Mouse (Mus musculus): ENCODE measurements around the gene Slc35f1. TPM values are rescaled to one million over a fixed set of nuclear protein-coding genes. Genes with fewer than 3 reads are reported as not detected.

The Slc35f1 gene
- polyA plus RNA-seq, 1 experiment from 2014 or later = 0.23 TPM

- Histone ChIP-seq H3K36me3 (ENCODE audit: control insufficient read depth, insufficient read depth, low read length) (no peaks in the 10 kb centered on the region), H3K27ac (ENCODE audit: low read depth, low read length) (no peak overlapping the region), H3K9me3 (ENCODE audit: control insufficient read depth, low read length) (no peaks in the 10 kb centered on the region), H3K27me3 (replicated peaks; ENCODE audit: control insufficient read depth, insufficient read depth, low read length) (no peaks in the 10 kb centered on the region), H3K4me1 (replicated peaks; ENCODE audit: control insufficient read depth, insufficient read depth, low read length) (no peaks in the 10 kb centered on the region), H3K4me3 (ENCODE audit: low read depth, low read length) (no peak overlapping the region), H3K4me2 (no peak overlapping the region), H3K9ac (ENCODE audit: low read depth, low read length) (no peak overlapping the region)
- ATAC-seq (replicated peaks; ENCODE audit: low FRiP score) (no peak), DNase-seq (ENCODE audit: low spot score) (no peak)
- 83% methylated on average over 1 of the region's 1 CpGs for WGBS
Observed at GRCm38 (mm10) chr10:52932159-52932558, 241.8 kb downstream of the Slc35f1 start.

- Histone ChIP-seq H3K9me3 (ENCODE audit: control insufficient read depth, low read length) (no peaks in the 10 kb centered on the region), H3K4me2 (no peak overlapping the region), H3K36me3 (ENCODE audit: control insufficient read depth, insufficient read depth, low read length) (no peaks in the 10 kb centered on the region), H3K9ac (ENCODE audit: low read depth, low read length) (no peak overlapping the region), H3K27me3 (replicated peaks; ENCODE audit: control insufficient read depth, insufficient read depth, low read length) (no peaks in the 10 kb centered on the region), H3K4me1 (replicated peaks; ENCODE audit: control insufficient read depth, insufficient read depth, low read length) (no peaks in the 10 kb centered on the region), H3K27ac (ENCODE audit: low read depth, low read length) (no peak overlapping the region), H3K4me3 (ENCODE audit: low read depth, low read length) (no peak overlapping the region)
- ATAC-seq (replicated peaks; ENCODE audit: low FRiP score) = no peak
- no peak for DNase-seq (ENCODE audit: low spot score)
Observed at GRCm38 (mm10) chr10:52934615-52935014, 244.3 kb downstream of the Slc35f1 start.

GRCm38 (mm10) chr10:52940111-52940830, 249.9 kb downstream of the Slc35f1 start:
- Histone ChIP-seq H3K4me2 (no peak overlapping the region), H3K4me1 (replicated peaks; ENCODE audit: control insufficient read depth, insufficient read depth, low read length) (no peaks in the 10 kb centered on the region), H3K9me3 (ENCODE audit: control insufficient read depth, low read length) (no peaks in the 10 kb centered on the region), H3K9ac (ENCODE audit: low read depth, low read length) (no peak overlapping the region), H3K27me3 (replicated peaks; ENCODE audit: control insufficient read depth, insufficient read depth, low read length) (no peaks in the 10 kb centered on the region), H3K27ac (ENCODE audit: low read depth, low read length) (no peak overlapping the region), H3K36me3 (ENCODE audit: control insufficient read depth, insufficient read depth, low read length) (no peaks in the 10 kb centered on the region), H3K4me3 (ENCODE audit: low read depth, low read length) (no peak overlapping the region)
- no peak for ATAC-seq (replicated peaks; ENCODE audit: low FRiP score)
- WGBS = 72% methylated on average over 1 of the region's 1 CpGs
- no peak for DNase-seq (ENCODE audit: low spot score)

GRCm38 (mm10) chr10:52940831-52941216, 250.5 kb downstream of the Slc35f1 start:
- Histone ChIP-seq H3K4me1 (replicated peaks; ENCODE audit: control insufficient read depth, insufficient read depth, low read length) (no peaks in the 10 kb centered on the region), H3K27me3 (replicated peaks; ENCODE audit: control insufficient read depth, insufficient read depth, low read length) (no peaks in the 10 kb centered on the region), H3K27ac (ENCODE audit: low read depth, low read length) (no peak overlapping the region), H3K9me3 (ENCODE audit: control insufficient read depth, low read length) (no peaks in the 10 kb centered on the region), H3K9ac (ENCODE audit: low read depth, low read length) (no peak overlapping the region), H3K4me3 (ENCODE audit: low read depth, low read length) (no peak overlapping the region), H3K4me2 (no peak overlapping the region), H3K36me3 (ENCODE audit: control insufficient read depth, insufficient read depth, low read length) (no peaks in the 10 kb centered on the region)
- DNase-seq (ENCODE audit: low spot score) (no peak), ATAC-seq (replicated peaks; ENCODE audit: low FRiP score) (no peak)
- 75% methylated on average over 5 of the region's 5 CpGs for WGBS

- H3K36me3 ChIP-seq (ENCODE audit: control insufficient read depth, insufficient read depth, low read length) = no peaks in the 10 kb centered on the region
- H3K27ac ChIP-seq (ENCODE audit: low read depth, low read length) = no peak overlapping the region
- DNase-seq (ENCODE audit: low spot score) = no peak
- H3K4me3 ChIP-seq (ENCODE audit: low read depth, low read length) = no peak overlapping the region
- H3K4me2 ChIP-seq = no peak overlapping the region
- H3K9me3 ChIP-seq (ENCODE audit: control insufficient read depth, low read length) = no peaks in the 10 kb centered on the region
- H3K27me3 ChIP-seq (replicated peaks; ENCODE audit: control insufficient read depth, insufficient read depth, low read length) = no peaks in the 10 kb centered on the region
- H3K9ac ChIP-seq (ENCODE audit: low read depth, low read length) = no peak overlapping the region
- ATAC-seq (replicated peaks; ENCODE audit: low FRiP score) = no peak
- WGBS = 57% methylated on average over 3 of the region's 3 CpGs
- no peaks in the 10 kb centered on the region for H3K4me1 ChIP-seq (replicated peaks; ENCODE audit: control insufficient read depth, insufficient read depth, low read length)
Observed at GRCm38 (mm10) chr10:52952581-52952980, 262.2 kb downstream of the Slc35f1 start.

- Histone ChIP-seq H3K4me1 (replicated peaks; ENCODE audit: control insufficient read depth, insufficient read depth, low read length) (no peaks in the 10 kb centered on the region), H3K4me3 (ENCODE audit: low read depth, low read length) (no peak overlapping the region), H3K27ac (ENCODE audit: low read depth, low read length) (no peak overlapping the region), H3K36me3 (ENCODE audit: control insufficient read depth, insufficient read depth, low read length) (no peaks in the 10 kb centered on the region), H3K27me3 (replicated peaks; ENCODE audit: control insufficient read depth, insufficient read depth, low read length) (no peaks in the 10 kb centered on the region), H3K9me3 (ENCODE audit: control insufficient read depth, low read length) (no peaks in the 10 kb centered on the region), H3K4me2 (no peak overlapping the region), H3K9ac (ENCODE audit: low read depth, low read length) (no peak overlapping the region)
- ATAC-seq (replicated peaks; ENCODE audit: low FRiP score) = no peak
- 65% methylated on average over 4 of the region's 4 CpGs for WGBS
- DNase-seq (ENCODE audit: low spot score) = no peak
Observed at GRCm38 (mm10) chr10:52956728-52957127, 266.4 kb downstream of the Slc35f1 start.

GRCm38 (mm10) chr10:52979251-52979650, 288.9 kb downstream of the Slc35f1 start:
- no peak overlapping the region for H3K27ac ChIP-seq (ENCODE audit: low read depth, low read length)
- H3K4me2 ChIP-seq = no peak overlapping the region
- no peak for ATAC-seq (replicated peaks; ENCODE audit: low FRiP score)
- no peaks in the 10 kb centered on the region for H3K4me1 ChIP-seq (replicated peaks; ENCODE audit: control insufficient read depth, insufficient read depth, low read length)
- no peaks in the 10 kb centered on the region for H3K27me3 ChIP-seq (replicated peaks; ENCODE audit: control insufficient read depth, insufficient read depth, low read length)
- H3K9ac ChIP-seq (ENCODE audit: low read depth, low read length) = no peak overlapping the region
- H3K36me3 ChIP-seq (ENCODE audit: control insufficient read depth, insufficient read depth, low read length) = no peaks in the 10 kb centered on the region
- WGBS = 66% methylated on average over 1 of the region's 1 CpGs
- DNase-seq (ENCODE audit: low spot score) = no peak
- H3K9me3 ChIP-seq (ENCODE audit: control insufficient read depth, low read length) = no peaks in the 10 kb centered on the region
- no peak overlapping the region for H3K4me3 ChIP-seq (ENCODE audit: low read depth, low read length)

- H3K4me1 ChIP-seq (replicated peaks; ENCODE audit: control insufficient read depth, insufficient read depth, low read length) = no peaks in the 10 kb centered on the region
- no peak for DNase-seq (ENCODE audit: low spot score)
- no peak overlapping the region for H3K4me3 ChIP-seq (ENCODE audit: low read depth, low read length)
- 46% methylated on average over 1 of the region's 1 CpGs for WGBS
- H3K4me2 ChIP-seq = no peak overlapping the region
- H3K27ac ChIP-seq (ENCODE audit: low read depth, low read length) = no peak overlapping the region
- no peak overlapping the region for H3K9ac ChIP-seq (ENCODE audit: low read depth, low read length)
- no peaks in the 10 kb centered on the region for H3K27me3 ChIP-seq (replicated peaks; ENCODE audit: control insufficient read depth, insufficient read depth, low read length)
- H3K36me3 ChIP-seq (ENCODE audit: control insufficient read depth, insufficient read depth, low read length) = no peaks in the 10 kb centered on the region
- ATAC-seq (replicated peaks; ENCODE audit: low FRiP score) = no peak
- H3K9me3 ChIP-seq (ENCODE audit: control insufficient read depth, low read length) = no peaks in the 10 kb centered on the region
Observed at GRCm38 (mm10) chr10:52982836-52983235, 292.5 kb downstream of the Slc35f1 start.

GRCm38 (mm10) chr10:52992246-52992645, 301.9 kb downstream of the Slc35f1 start:
- ATAC-seq (replicated peaks; ENCODE audit: low FRiP score) (no peak), DNase-seq (ENCODE audit: low spot score) (no peak)
- Histone ChIP-seq H3K9me3 (ENCODE audit: control insufficient read depth, low read length) (no peaks in the 10 kb centered on the region), H3K9ac (ENCODE audit: low read depth, low read length) (no peak overlapping the region), H3K4me1 (replicated peaks; ENCODE audit: control insufficient read depth, insufficient read depth, low read length) (no peaks in the 10 kb centered on the region), H3K4me2 (no peak overlapping the region), H3K36me3 (ENCODE audit: control insufficient read depth, insufficient read depth, low read length) (no peaks in the 10 kb centered on the region), H3K4me3 (ENCODE audit: low read depth, low read length) (no peak overlapping the region), H3K27me3 (replicated peaks; ENCODE audit: control insufficient read depth, insufficient read depth, low read length) (no peaks in the 10 kb centered on the region), H3K27ac (ENCODE audit: low read depth, low read length) (no peak overlapping the region)
- WGBS = 53% methylated on average over 2 of the region's 2 CpGs

All from liver, embryonic 11.5 days (tissue).